Mouse (Mus musculus) cerebellum, postnatal 25 days (tissue): Measurements from ENCODE around the gene Srek1ip1.

Experiments used
- DNase-seq, 2 experiments: peaks; one replicate each; pipeline ENCODE4 v3.0.0; 2021; ENCODE audit warnings: mixed read lengths in 2 of 2

Gene Srek1ip1

GRCm38 (mm10) chr13:104792184-104792583, at the start of gene Srek1ip1:
Srek1ip1 (plus strand) TSS chr13:104792484.
- DNase-seq, result no peak

GRCm38 (mm10) chr13:104742866-104743265, 49.4 kb upstream of the Srek1ip1 start:
- DNase-seq, result no peak

- DNase-seq, result peak; percentile 45 to 68
These were observed 45.3 kb upstream of the Srek1ip1 start for GRCm38 (mm10) chr13:104747032-104747431.

- peak; percentile 63 to 72 for DNase-seq
These were observed 32.9 kb upstream of the Srek1ip1 start for GRCm38 (mm10) chr13:104759381-104759780.

GRCm38 (mm10) chr13:104762401-104762800, 29.9 kb upstream of the Srek1ip1 start:
- peak; percentile 34 to 57 for DNase-seq

- DNase-seq, result no peak
These were observed 29.1 kb upstream of the Srek1ip1 start for GRCm38 (mm10) chr13:104763193-104763592.

GRCm38 (mm10) chr13:104779104-104779670, 13.1 kb upstream of the Srek1ip1 start:
- DNase-seq, result no peak

GRCm38 (mm10) chr13:104787260-104787659, 5.0 kb upstream of the Srek1ip1 start:
- no peak for DNase-seq

GRCm38 (mm10) chr13:104789663-104790062, 2.6 kb upstream of the Srek1ip1 start:
- peak in 1 of 2 experiments; percentile 48 for DNase-seq

GRCm38 (mm10) chr13:104794421-104794820, 2.1 kb downstream of the Srek1ip1 start:
- DNase-seq, result no peak

- DNase-seq, result no peak
These were observed 6.8 kb downstream of the Srek1ip1 start for GRCm38 (mm10) chr13:104799067-104799466.

- no peak for DNase-seq
These were observed 7.4 kb downstream of the Srek1ip1 start for GRCm38 (mm10) chr13:104799566-104800182.

GRCm38 (mm10) chr13:104805681-104806080, 13.4 kb downstream of the Srek1ip1 start:
- DNase-seq, result no peak

GRCm38 (mm10) chr13:104816270-104816634, 24.0 kb downstream of the Srek1ip1 start:
- DNase-seq, result no peak

- DNase-seq, result peak; percentile 86 to 91
These were observed 24.6 kb downstream of the Srek1ip1 start, which contains the start of gene Cwc27 for GRCm38 (mm10) chr13:104816635-104817571. Cwc27 (minus strand) TSS chr13:104817142.

- DNase-seq, result peak in 1 of 2 experiments; percentile 25
These were observed 25.4 kb downstream of the Srek1ip1 start for GRCm38 (mm10) chr13:104817696-104818095.

- no peak for DNase-seq
These were observed 28.9 kb downstream of the Srek1ip1 start for GRCm38 (mm10) chr13:104821192-104821591.

- no peak for DNase-seq
These were observed 29.6 kb downstream of the Srek1ip1 start for GRCm38 (mm10) chr13:104821908-104822307.

GRCm38 (mm10) chr13:104822411-104822838, 30.1 kb downstream of the Srek1ip1 start:
- DNase-seq, result no peak

GRCm38 (mm10) chr13:104825470-104825869, 33.2 kb downstream of the Srek1ip1 start:
- no peak for DNase-seq

- DNase-seq, result no peak
These were observed 40.5 kb downstream of the Srek1ip1 start for GRCm38 (mm10) chr13:104832811-104833210.

- DNase-seq, result no peak
These were observed 45.3 kb downstream of the Srek1ip1 start for GRCm38 (mm10) chr13:104837628-104838027.

- DNase-seq, result no peak
These were observed 49.7 kb downstream of the Srek1ip1 start for GRCm38 (mm10) chr13:104841937-104842336.
